Mouse (Mus musculus): Measurements from ENCODE around the gene Mtor. TPM values are rescaled to one million over a fixed set of nuclear protein-coding genes. Genes with fewer than 3 reads are reported as not detected.
A peak's percentile ranks its signal among the peaks of the same experiment; 100 is the strongest.

Gene Mtor
- polyA plus RNA-seq, 1 experiment from 2014 or later, result 15.2 TPM

DNA sequence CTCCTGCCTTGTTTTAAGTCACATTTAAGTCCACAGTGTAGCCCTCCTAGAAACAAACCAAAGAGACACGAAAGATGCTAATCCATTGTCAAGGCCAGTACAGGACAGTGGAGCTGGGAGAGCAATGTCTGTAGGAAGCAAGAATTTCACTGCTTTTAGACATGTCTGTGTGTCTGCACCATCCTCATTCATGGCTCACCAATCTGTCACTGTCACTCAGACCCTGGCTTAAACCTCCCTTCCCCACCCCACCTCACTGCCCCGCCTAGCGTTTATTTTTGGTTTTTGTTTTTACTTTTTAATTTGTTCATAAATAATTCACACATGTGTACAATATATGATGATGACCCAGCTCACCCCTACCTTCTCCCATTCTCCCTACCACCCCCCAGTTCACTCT is 84.1 kb downstream of the Mtor start:
- WGBS, result 89% methylated on average over 3 of the region's 3 CpGs
- Histone ChIP-seq H3K27ac (ENCODE audit: low read length) (no peak overlapping the region), H3K9ac (ENCODE audit: low read length) (no peak overlapping the region), H3K4me2 (ENCODE audit: low read depth, low read length) (no peak overlapping the region), H3K9me3 (replicated peaks; ENCODE audit: control insufficient read depth, low read length) (no peaks in the 10 kb centered on the region), H3K4me3 (replicated peaks; ENCODE audit: low read length) (no peak overlapping the region), H3K27me3 (ENCODE audit: control insufficient read depth, insufficient read depth, low read length) (no peaks in the 10 kb centered on the region), H3K36me3 (ENCODE audit: control insufficient read depth, insufficient read depth, low read length) (peaks cover 9% of the 10 kb centered on the region; the same call in 1 of the 2 replicates), H3K4me1 (ENCODE audit: control insufficient read depth, insufficient read depth, low read length) (no peaks in the 10 kb centered on the region)
- ATAC-seq (ENCODE audit: insufficient read depth, low FRiP score), result no peak

- Histone ChIP-seq H3K9ac (ENCODE audit: low read length) (no peak overlapping the region), H3K27me3 (ENCODE audit: control insufficient read depth, insufficient read depth, low read length) (no peaks in the 10 kb centered on the region), H3K36me3 (ENCODE audit: control insufficient read depth, insufficient read depth, low read length) (peaks cover 9% of the 10 kb centered on the region; the same call in 1 of the 2 replicates), H3K4me3 (replicated peaks; ENCODE audit: low read length) (no peak overlapping the region), H3K9me3 (replicated peaks; ENCODE audit: control insufficient read depth, low read length) (no peaks in the 10 kb centered on the region), H3K4me1 (ENCODE audit: control insufficient read depth, insufficient read depth, low read length) (no peaks in the 10 kb centered on the region), H3K27ac (ENCODE audit: low read length) (no peak overlapping the region), H3K4me2 (ENCODE audit: low read depth, low read length) (no peak overlapping the region)
- 90% methylated on average over 12 of the region's 12 CpGs for WGBS
- 0 out of 2 replicates have a peak, but pooled peaks have one; percentile 31 for ATAC-seq (ENCODE audit: insufficient read depth, low FRiP score)
Observed at GRCm38 (mm10) chr4:148533613-148534328, 85.4 kb downstream of the Mtor start.

GRCm38 (mm10) chr4:148535876-148536275 is 87.5 kb downstream of the Mtor start:
- no peak for ATAC-seq (ENCODE audit: insufficient read depth, low FRiP score)
- H3K36me3 ChIP-seq (ENCODE audit: control insufficient read depth, insufficient read depth, low read length), result peaks cover 19% of the 10 kb centered on the region; the same call in 1 of the 2 replicates
- H3K9ac ChIP-seq (ENCODE audit: low read length), result no peak overlapping the region
- 83% methylated on average over 3 of the region's 3 CpGs for WGBS
- no peaks in the 10 kb centered on the region for H3K27me3 ChIP-seq (ENCODE audit: control insufficient read depth, insufficient read depth, low read length)
- H3K4me1 ChIP-seq (ENCODE audit: control insufficient read depth, insufficient read depth, low read length), result no peaks in the 10 kb centered on the region
- H3K4me3 ChIP-seq (replicated peaks; ENCODE audit: low read length), result no peak overlapping the region
- H3K9me3 ChIP-seq (replicated peaks; ENCODE audit: control insufficient read depth, low read length), result no peaks in the 10 kb centered on the region
- H3K4me2 ChIP-seq (ENCODE audit: low read depth, low read length), result no peak overlapping the region
- no peak overlapping the region for H3K27ac ChIP-seq (ENCODE audit: low read length)

DNA sequence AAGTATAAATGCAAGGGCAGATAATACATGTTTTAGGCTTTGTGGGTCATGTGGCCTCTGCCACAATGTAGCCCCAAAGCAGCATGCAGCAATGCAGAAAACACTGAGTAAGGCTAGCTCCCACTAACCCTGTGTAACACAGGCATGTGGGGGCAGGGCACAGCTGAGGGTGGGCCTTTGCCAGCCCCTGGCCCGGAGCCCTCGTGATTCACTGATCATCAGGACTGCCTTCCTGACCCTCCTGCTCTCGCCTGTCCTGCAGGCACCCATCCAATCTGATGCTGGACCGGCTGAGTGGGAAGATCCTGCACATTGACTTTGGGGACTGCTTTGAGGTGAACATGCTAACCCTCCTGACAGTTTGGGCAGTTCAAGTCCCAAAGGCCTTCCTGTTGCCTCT is 100.7 kb downstream of the Mtor start:
- no peak overlapping the region for H3K27ac ChIP-seq (ENCODE audit: low read length)
- no peaks in the 10 kb centered on the region for H3K4me1 ChIP-seq (ENCODE audit: control insufficient read depth, insufficient read depth, low read length)
- no peaks in the 10 kb centered on the region for H3K27me3 ChIP-seq (ENCODE audit: control insufficient read depth, insufficient read depth, low read length)
- H3K4me3 ChIP-seq (replicated peaks; ENCODE audit: low read length), result no peak overlapping the region
- no peaks in the 10 kb centered on the region for H3K9me3 ChIP-seq (replicated peaks; ENCODE audit: control insufficient read depth, low read length)
- peaks cover 27% of the 10 kb centered on the region for H3K36me3 ChIP-seq (ENCODE audit: control insufficient read depth, insufficient read depth, low read length)
- H3K9ac ChIP-seq (ENCODE audit: low read length), result no peak overlapping the region
- ATAC-seq (ENCODE audit: insufficient read depth, low FRiP score), result no peak
- 77% methylated on average over 4 of the region's 4 CpGs for WGBS
- no peak overlapping the region for H3K4me2 ChIP-seq (ENCODE audit: low read depth, low read length)

DNA sequence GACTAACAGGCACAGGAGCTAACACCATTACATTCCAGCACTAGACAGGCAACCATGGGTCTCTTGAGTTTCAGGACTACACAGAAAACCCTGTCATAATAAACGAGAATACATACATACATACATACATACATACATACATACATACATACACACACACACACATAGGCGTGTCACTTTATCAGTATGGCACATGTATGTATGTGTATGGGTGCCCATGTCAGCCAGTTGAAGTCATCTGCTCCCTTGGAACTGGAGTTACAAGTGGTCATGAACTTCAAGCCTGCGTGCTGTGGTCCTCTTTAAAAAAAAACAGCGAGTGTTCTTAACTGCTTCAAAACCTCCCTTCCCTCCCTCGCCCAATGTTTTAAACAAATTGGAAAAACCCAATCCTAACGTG is 109.4 kb downstream of the Mtor start:
- peak overlapping the region; percentile 84 for H3K27ac ChIP-seq (ENCODE audit: low read length)
- no peaks in the 10 kb centered on the region for H3K27me3 ChIP-seq (ENCODE audit: control insufficient read depth, insufficient read depth, low read length)
- H3K4me1 ChIP-seq (ENCODE audit: control insufficient read depth, insufficient read depth, low read length), result peaks cover 6% of the 10 kb centered on the region
- H3K4me3 ChIP-seq (replicated peaks; ENCODE audit: low read length), result peak overlapping the region; percentile 61
- H3K4me2 ChIP-seq (ENCODE audit: low read depth, low read length), result peak overlapping the region; percentile 76
- WGBS, result 29% methylated on average over 6 of the region's 6 CpGs
- no peaks in the 10 kb centered on the region for H3K9me3 ChIP-seq (replicated peaks; ENCODE audit: control insufficient read depth, low read length)
- H3K9ac ChIP-seq (ENCODE audit: low read length), result peak overlapping the region; percentile 87
- peaks cover 13% of the 10 kb centered on the region; the same call in 1 of the 2 replicates for H3K36me3 ChIP-seq (ENCODE audit: control insufficient read depth, insufficient read depth, low read length)
- no peak for ATAC-seq (ENCODE audit: insufficient read depth, low FRiP score)

- peak within 1 kb of the TSS; percentile 84 for H3K27ac ChIP-seq (ENCODE audit: low read length)
- peak; percentile 94 for ATAC-seq (ENCODE audit: insufficient read depth, low FRiP score)
- H3K4me3 ChIP-seq (replicated peaks; ENCODE audit: low read length), result peak within 1 kb of the TSS; percentile 61
- under 1% methylated on average over 63 of the region's 63 CpGs for WGBS
- H3K36me3 ChIP-seq (ENCODE audit: control insufficient read depth, insufficient read depth, low read length), result peaks cover 10% of the 10 kb centered on the region; the same call in 1 of the 2 replicates
- H3K27me3 ChIP-seq (ENCODE audit: control insufficient read depth, insufficient read depth, low read length), result no peaks in the 10 kb centered on the region
- H3K4me2 ChIP-seq (ENCODE audit: low read depth, low read length), result peak within 1 kb of the TSS; percentile 76
- H3K9ac ChIP-seq (ENCODE audit: low read length), result peak within 1 kb of the TSS; percentile 87
- H3K9me3 ChIP-seq (replicated peaks; ENCODE audit: control insufficient read depth, low read length), result no peaks in the 10 kb centered on the region
- peaks cover 6% of the 10 kb centered on the region for H3K4me1 ChIP-seq (ENCODE audit: control insufficient read depth, insufficient read depth, low read length)
Observed at GRCm38 (mm10) chr4:148558297-148559000, 110.0 kb downstream of the Mtor start, which contains the start of gene Exosc10. Gene Exosc10 (plus strand): TSS chr4:148558429.

GRCm38 (mm10) chr4:148562676-148563075 is 114.3 kb downstream of the Mtor start:
- Histone ChIP-seq H3K36me3 (ENCODE audit: control insufficient read depth, insufficient read depth, low read length) (peaks cover 31% of the 10 kb centered on the region), H3K4me3 (replicated peaks; ENCODE audit: low read length) (no peak overlapping the region), H3K4me2 (ENCODE audit: low read depth, low read length) (no peak overlapping the region), H3K27me3 (ENCODE audit: control insufficient read depth, insufficient read depth, low read length) (no peaks in the 10 kb centered on the region), H3K4me1 (ENCODE audit: control insufficient read depth, insufficient read depth, low read length) (peaks cover 6% of the 10 kb centered on the region), H3K9me3 (replicated peaks; ENCODE audit: control insufficient read depth, low read length) (no peaks in the 10 kb centered on the region), H3K9ac (ENCODE audit: low read length) (no peak overlapping the region), H3K27ac (ENCODE audit: low read length) (no peak overlapping the region)
- WGBS, result 90% methylated on average over 17 of the region's 17 CpGs
- no peak for ATAC-seq (ENCODE audit: insufficient read depth, low FRiP score)

- H3K27ac ChIP-seq (ENCODE audit: low read length), result peak overlapping the region; percentile 55; the same call in 1 of the 2 replicates
- H3K36me3 ChIP-seq (ENCODE audit: control insufficient read depth, insufficient read depth, low read length), result peaks cover 41% of the 10 kb centered on the region
- H3K9me3 ChIP-seq (replicated peaks; ENCODE audit: control insufficient read depth, low read length), result no peaks in the 10 kb centered on the region
- no peak overlapping the region for H3K4me3 ChIP-seq (replicated peaks; ENCODE audit: low read length)
- 84% methylated on average over 12 of the region's 12 CpGs for WGBS
- peak; percentile 52; the same call in 1 of the 2 replicates for ATAC-seq (ENCODE audit: insufficient read depth, low FRiP score)
- peaks cover 6% of the 10 kb centered on the region for H3K4me1 ChIP-seq (ENCODE audit: control insufficient read depth, insufficient read depth, low read length)
- H3K27me3 ChIP-seq (ENCODE audit: control insufficient read depth, insufficient read depth, low read length), result no peaks in the 10 kb centered on the region
- no peak overlapping the region for H3K9ac ChIP-seq (ENCODE audit: low read length)
- H3K4me2 ChIP-seq (ENCODE audit: low read depth, low read length), result no peak overlapping the region
Observed at GRCm38 (mm10) chr4:148563595-148563994, 115.2 kb downstream of the Mtor start.

DNA sequence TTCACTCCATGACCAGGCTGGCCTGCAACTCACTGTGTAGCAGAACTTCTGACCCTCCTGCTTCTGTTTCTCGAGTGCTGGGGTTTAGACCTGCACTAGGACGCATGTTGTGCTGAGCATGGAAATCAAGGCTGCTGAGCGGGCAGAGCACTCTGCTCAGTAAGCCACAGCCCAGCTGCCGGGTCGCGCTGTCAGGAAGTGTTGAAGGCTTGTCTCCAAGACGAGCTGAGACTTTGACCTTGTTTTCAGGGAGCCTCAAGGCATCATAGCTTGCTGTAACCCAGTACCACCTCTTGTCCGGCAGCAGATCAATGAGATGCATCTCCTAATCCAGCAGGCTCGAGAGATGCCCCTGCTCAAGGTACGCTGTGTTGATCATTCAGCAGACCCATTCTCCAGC is 121.7 kb downstream of the Mtor start:
- no peak for ATAC-seq (ENCODE audit: insufficient read depth, low FRiP score)
- no peaks in the 10 kb centered on the region for H3K4me1 ChIP-seq (ENCODE audit: control insufficient read depth, insufficient read depth, low read length)
- peaks cover 65% of the 10 kb centered on the region for H3K36me3 ChIP-seq (ENCODE audit: control insufficient read depth, insufficient read depth, low read length)
- WGBS, result 87% methylated on average over 10 of the region's 10 CpGs
- no peak overlapping the region for H3K9ac ChIP-seq (ENCODE audit: low read length)
- H3K9me3 ChIP-seq (replicated peaks; ENCODE audit: control insufficient read depth, low read length), result no peaks in the 10 kb centered on the region
- no peak overlapping the region for H3K4me3 ChIP-seq (replicated peaks; ENCODE audit: low read length)
- H3K27ac ChIP-seq (ENCODE audit: low read length), result no peak overlapping the region
- H3K27me3 ChIP-seq (ENCODE audit: control insufficient read depth, insufficient read depth, low read length), result no peaks in the 10 kb centered on the region
- H3K4me2 ChIP-seq (ENCODE audit: low read depth, low read length), result no peak overlapping the region

All from stomach, embryonic 16.5 days (tissue).